Comparison of ENCODE assay signal across 27 mouse cellular contexts in genomic region chr10:3834060-3834459, GRCm38 (mm10).
DNase-seq lines count a peak whose midpoint lies in the region; ATAC-seq and TF ChIP-seq lines count a peak whose summit lies in the region.
"Had no signal": no experiment of that assay in that cellular context is flagged by ENCODE, and none has a peak within 500 bp of the region (broad histone marks: within the 10 kb centered on the region; RNA-seq: fewer than 3 reads in every experiment).

No protein-coding gene starts in this region.

- no peak for ATAC-seq in neural tube, embryonic 15.5 days (ENCODE audit: low FRiP score)
- ATAC-seq: liver, embryonic 12.5 days had no signal

- H3K9me3 ChIP-seq in CH12.LX (replicated peaks; ENCODE audit: low read length), result no peaks in the 10 kb centered on the region
- no peaks in the 10 kb centered on the region for H3K9me3 ChIP-seq in neural tube, embryonic 15.5 days (replicated peaks)
- H3K9me3 ChIP-seq: heart, embryonic 13.5 days; limb, embryonic 12.5 days; liver, embryonic 12.5 days; midbrain, embryonic 12.5 days had no signal

- intact Hi-C loops in gastrocnemius, adult 2 months (cut with DNase I), result no loop called here
- intact Hi-C loops in left cerebral cortex, adult 2 months (cut with DNase I), result no loop called here
- intact Hi-C loops in left cerebral cortex, postnatal 14 days (cut with DNase I), result no loop called here

- peak; percentile 27; the same call in 1 of the 2 replicates for TF ChIP-seq CTCF in gastrocnemius, adult 2 months (IDR thresholded peaks at IDR 0.05)
- TF ChIP-seq CTCF in left cerebral cortex, adult 2 months (IDR thresholded peaks at IDR 0.05), result peak; percentile 17
- peak; percentile 12 to 48; a peak in 2 of 4 replicates for TF ChIP-seq CTCF in CH12.LX (conservative IDR thresholded peaks at IDR 0.05 in 1 of 2, IDR thresholded peaks at IDR 0.05 in 1 of 2; ENCODE audit: low read depth in 2 of 2, low read length in 2 of 2)

- peaks cover 0 to 25% of the 10 kb centered on the region in 2 experiments; a peak in 2 of 4 replicates for H3K4me1 ChIP-seq in CH12.LX (ENCODE audit: control insufficient read depth in 1 of 2, insufficient read depth in 2 of 2)
- H3K4me1 ChIP-seq in neural tube, embryonic 15.5 days, result peaks cover 7% of the 10 kb centered on the region; the same call in 1 of the 2 replicates
- H3K4me1 ChIP-seq: liver, embryonic 12.5 days; midbrain, embryonic 12.5 days had no signal

- WGBS in neural tube, embryonic 15.5 days, result 93% methylated on average over 1 of the region's 1 CpGs

- no peak for TF ChIP-seq POLR2A in CH12.LX (IDR thresholded peaks at IDR 0.05; ENCODE audit: low read depth, low read length)

- no peak overlapping the region for H3K4me3 ChIP-seq in gastrocnemius, adult 2 months
- H3K4me3 ChIP-seq in left cerebral cortex, adult 2 months, result no peak overlapping the region
- no peak overlapping the region for H3K4me3 ChIP-seq in CH12.LX (replicated peaks in 1 of 3; ENCODE audit: low read depth in 2 of 3, low read length in 2 of 3, poor library complexity in 1 of 3)
- H3K4me3 ChIP-seq in neural tube, embryonic 15.5 days (replicated peaks), result no peak overlapping the region
- H3K4me3 ChIP-seq: erythroblast, embryonic 14.5 days; heart, embryonic 13.5 days; limb, embryonic 12.5 days; liver, embryonic 12.5 days; megakaryocyte, embryonic 14.5 days; midbrain, embryonic 12.5 days had no signal

- H3K27ac ChIP-seq in gastrocnemius, adult 2 months, result peak overlapping the region; percentile 77
- H3K27ac ChIP-seq in left cerebral cortex, adult 2 months, result no peak overlapping the region
- H3K27ac ChIP-seq in CH12.LX (ENCODE audit: insufficient read depth, low read depth), result no peak overlapping the region
- no peak overlapping the region for H3K27ac ChIP-seq in neural tube, embryonic 15.5 days (replicated peaks)
- H3K27ac ChIP-seq: heart, embryonic 13.5 days; hindbrain, embryonic 14.5 days; limb, embryonic 12.5 days; liver, embryonic 12.5 days; midbrain, embryonic 12.5 days had no signal

- no peaks in the 10 kb centered on the region for H3K27me3 ChIP-seq in CH12.LX (replicated peaks)
- no peaks in the 10 kb centered on the region for H3K27me3 ChIP-seq in neural tube, embryonic 15.5 days (replicated peaks)
- H3K27me3 ChIP-seq: heart, embryonic 13.5 days; liver, embryonic 12.5 days; megakaryocyte, embryonic 14.5 days; midbrain, embryonic 12.5 days had no signal

- in situ Hi-C loops in CH12.LX (cut with MboI; ENCODE audit: low pct_ligation_motif_present, low pct_unique_long_range_greater_than_20kb, low sequenced_read_pairs), result no loop called here

- dilution Hi-C loops in CH12.LX (cut with MboI; ENCODE audit: extremely low pct_ligation_motif_present, extremely low pct_unique_long_range_greater_than_20kb, low sequenced_read_pairs), result no loop called here

- H3K36me3 ChIP-seq in CH12.LX (replicated peaks in 1 of 2; ENCODE audit: control insufficient read depth in 1 of 2, insufficient read depth in 1 of 2, low read length in 1 of 2), result peaks cover 0 to 16% of the 10 kb centered on the region in 2 experiments
- no peaks in the 10 kb centered on the region for H3K36me3 ChIP-seq in neural tube, embryonic 15.5 days
- H3K36me3 ChIP-seq: heart, embryonic 13.5 days; limb, embryonic 12.5 days; liver, embryonic 12.5 days; midbrain, embryonic 12.5 days had no signal

- no peak; the same call in none of the 2 replicates for TF ChIP-seq RAD21 in CH12.LX (IDR thresholded peaks at IDR 0.05; ENCODE audit: low read depth, low read length)

- no peak for TF ChIP-seq EP300 in CH12.LX (IDR thresholded peaks at IDR 0.05; ENCODE audit: low read length)

- no peak for DNase-seq in gastrocnemius, adult 2 months
- DNase-seq in gastrocnemius, adult 8-10 months (ENCODE audit: low spot score in 2 of 2), result no peak
- no peak for DNase-seq in left cerebral cortex, adult 2 months (ENCODE audit: extremely low spot score in 1 of 2, low spot score in 2 of 2)
- DNase-seq in left cerebral cortex, postnatal 14 days (ENCODE audit: low spot score in 2 of 2), result no peak
- DNase-seq in CH12.LX (ENCODE audit: extremely low read depth) (peak; percentile 17), R1 (ENCODE audit: low read depth, low spot score) (peak; percentile 18)
- no peak for DNase-seq in lung, postnatal 25 days (ENCODE audit: low spot score)
- DNase-seq: adrenal gland, postnatal 25 days; cerebellum, adult 18-20 months; cerebellum, postnatal 10 days; gastrocnemius, postnatal 36 days; heart, postnatal 10 days; kidney, adult 18-20 months; kidney, postnatal 4 days; layer of hippocampus, adult 9-11 months; lung, embryonic 14.5 days; lung, postnatal 4 days; retina, postnatal 1 day; right cerebral cortex, postnatal 14 days had no signal

- H3K4me2 ChIP-seq in CH12.LX (ENCODE audit: insufficient read depth, low read depth, poor library complexity, severe bottlenecking), result no peak overlapping the region
- no peak overlapping the region for H3K4me2 ChIP-seq in neural tube, embryonic 15.5 days
- H3K4me2 ChIP-seq: heart, embryonic 13.5 days; hindbrain, embryonic 14.5 days; limb, embryonic 12.5 days; liver, embryonic 12.5 days; lung, embryonic 14.5 days; midbrain, embryonic 12.5 days had no signal

- no peak overlapping the region for H3K9ac ChIP-seq in CH12.LX (ENCODE audit: insufficient read depth, low read depth)
- H3K9ac ChIP-seq in neural tube, embryonic 15.5 days (replicated peaks), result no peak overlapping the region
- H3K9ac ChIP-seq: heart, embryonic 13.5 days; hindbrain, embryonic 14.5 days; limb, embryonic 12.5 days; liver, embryonic 12.5 days; lung, embryonic 14.5 days; midbrain, embryonic 12.5 days had no signal

- no peaks in the 10 kb centered on the region for H3K79me2 ChIP-seq in CH12.LX (replicated peaks; ENCODE audit: control insufficient read depth, extremely low read depth, insufficient read depth, poor library complexity, severe bottlenecking)

TF ChIP-seq in CH12.LX, 34 proteins besides CTCF, POLR2A, EP300 and RAD21:
- peak; percentile 31 for TF ChIP-seq SMC3 (IDR thresholded peaks at IDR 0.05; ENCODE audit: low read depth, low read length)
- TF ChIP-seq CHD1 (IDR thresholded peaks at IDR 0.05; ENCODE audit: low read depth, low read length), result no peak
TF ChIP-seq in CH12.LX: peak in this region for 1.

Comparison
In these comparisons a context has a peak if more than half of its experiments do, and no peak if none do; other contexts are left out.
1. DNase-seq: peak in CH12.LX (single experiment) and R1 (single experiment); none in gastrocnemius, adult 2 months (single experiment), gastrocnemius, adult 8-10 months (0 of 2), left cerebral cortex, adult 2 months (0 of 2), left cerebral cortex, postnatal 14 days (0 of 2) and lung, postnatal 25 days (single experiment).
2. Peak in every context shown above with its lines, with median percentiles within 50 percentile points of each other: CTCF ChIP-seq.